Mouse (Mus musculus): Measurements from ENCODE around the gene Zzef1. TPM values are rescaled to one million over a fixed set of nuclear protein-coding genes. Genes with fewer than 3 reads are reported as not detected.

The Zzef1 gene
- polyA plus RNA-seq, 1 experiment, result 8.1 TPM

DNA sequence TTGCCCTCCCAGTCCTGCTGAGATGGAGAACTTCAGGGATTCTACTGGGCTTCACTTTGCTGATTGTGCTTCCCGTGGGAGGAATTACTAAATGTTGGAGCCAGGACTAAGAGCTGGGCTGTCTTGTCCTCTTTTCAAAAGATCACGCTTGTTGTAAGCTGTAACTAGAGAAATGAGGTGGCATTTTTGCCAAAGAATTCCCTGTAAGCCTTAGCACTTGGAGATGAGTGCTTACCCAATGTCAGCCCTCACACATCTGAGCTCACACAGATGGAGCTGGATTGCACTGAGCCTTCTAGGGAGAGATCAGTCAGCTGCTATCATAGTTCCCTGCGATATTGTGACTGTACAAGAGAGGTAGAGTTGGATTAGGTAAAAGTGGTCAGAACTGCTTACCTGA is 65.2 kb downstream of the Zzef1 start:
- TF ChIP-seq MYOD1 (IDR thresholded peaks at IDR 0.05; ENCODE audit: control insufficient read depth in 1 of 3, insufficient read length in 2 of 3, low read depth in 2 of 3), result no peak
- no peak for TF ChIP-seq POLR2AphosphoS2 (IDR thresholded peaks at IDR 0.05; ENCODE audit: insufficient read length, low read depth)
- no peak for TF ChIP-seq MAX (IDR thresholded peaks at IDR 0.05; ENCODE audit: low read depth)
- no peak for TF ChIP-seq TCF12 (IDR thresholded peaks at IDR 0.05; ENCODE audit: insufficient read depth, poor library complexity, severe bottlenecking)
- TF ChIP-seq POLR2A (IDR thresholded peaks at IDR 0.05; ENCODE audit: insufficient read length, low read depth), result no peak
- no peak for TF ChIP-seq TCF3 (IDR thresholded peaks at IDR 0.05; ENCODE audit: insufficient read length, low read depth)
- TF ChIP-seq E2F4 (IDR thresholded peaks at IDR 0.05; ENCODE audit: insufficient read depth), result no peak
- TF ChIP-seq REST (IDR thresholded peaks at IDR 0.05; ENCODE audit: insufficient read depth, insufficient read length), result no peak
- no peak for TF ChIP-seq USF1 (IDR thresholded peaks at IDR 0.05; ENCODE audit: low read depth)
- TF ChIP-seq MYOG (IDR thresholded peaks at IDR 0.05; ENCODE audit: control insufficient read depth in 1 of 3, insufficient read depth in 1 of 3, insufficient read length in 2 of 3, low read depth in 2 of 3), result no peak
- TF ChIP-seq SRF (IDR thresholded peaks at IDR 0.05; ENCODE audit: control insufficient read depth, insufficient read length, low read depth), result no peak
- no peak for TF ChIP-seq CEBPB (IDR thresholded peaks at IDR 0.05; ENCODE audit: insufficient read depth, poor library complexity, severe bottlenecking)
- Histone ChIP-seq H3K4me2 (ENCODE audit: low read depth) (no peak overlapping the region), H3K4me3 (no peak overlapping the region), H3K36me3 (ENCODE audit: control insufficient read depth, insufficient read depth) (peaks cover 57% of the 10 kb centered on the region), H3ac (ENCODE audit: control insufficient read depth, insufficient read length) (no peak overlapping the region), H3K27me3 (ENCODE audit: control insufficient read depth, insufficient read depth, insufficient read length) (no peaks in the 10 kb centered on the region), H3K79me2 (ENCODE audit: control insufficient read depth, insufficient read depth) (no peaks in the 10 kb centered on the region)

DNA sequence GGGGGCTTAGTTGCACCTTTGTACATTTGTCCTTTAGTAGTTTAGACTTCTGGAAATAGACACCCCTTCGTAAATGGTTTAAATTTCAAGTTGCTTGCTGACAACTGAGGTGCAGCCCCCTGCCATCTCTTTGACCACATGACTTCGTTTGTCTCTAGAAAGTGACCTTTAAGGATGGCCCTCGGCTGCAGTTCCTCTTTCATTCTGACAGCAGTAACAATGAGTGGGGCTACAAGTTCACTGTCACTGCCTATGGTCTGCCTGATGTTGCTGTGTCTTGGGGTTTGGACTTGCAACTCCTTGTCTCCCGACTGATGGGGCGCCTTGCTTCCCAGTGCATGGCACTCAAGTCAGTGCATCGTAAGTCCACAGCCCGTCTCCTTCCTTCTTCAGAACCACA is 70.4 kb downstream of the Zzef1 start:
- peaks cover 46% of the 10 kb centered on the region for H3K36me3 ChIP-seq (ENCODE audit: control insufficient read depth, insufficient read depth)
- TF ChIP-seq TCF12 (IDR thresholded peaks at IDR 0.05; ENCODE audit: insufficient read depth, poor library complexity, severe bottlenecking) (no peak), POLR2A (IDR thresholded peaks at IDR 0.05; ENCODE audit: insufficient read length, low read depth) (no peak), CEBPB (IDR thresholded peaks at IDR 0.05; ENCODE audit: insufficient read depth, poor library complexity, severe bottlenecking) (no peak), MYOG (IDR thresholded peaks at IDR 0.05; ENCODE audit: control insufficient read depth in 1 of 3, insufficient read depth in 1 of 3, insufficient read length in 2 of 3, low read depth in 2 of 3) (no peak), SRF (IDR thresholded peaks at IDR 0.05; ENCODE audit: control insufficient read depth, insufficient read length, low read depth) (no peak), MAX (IDR thresholded peaks at IDR 0.05; ENCODE audit: low read depth) (no peak), REST (IDR thresholded peaks at IDR 0.05; ENCODE audit: insufficient read depth, insufficient read length) (no peak), USF1 (IDR thresholded peaks at IDR 0.05; ENCODE audit: low read depth) (no peak), TCF3 (IDR thresholded peaks at IDR 0.05; ENCODE audit: insufficient read length, low read depth) (no peak)
- no peak overlapping the region for H3K4me3 ChIP-seq
- H3ac ChIP-seq (ENCODE audit: control insufficient read depth, insufficient read length), result no peak overlapping the region
- H3K79me2 ChIP-seq (ENCODE audit: control insufficient read depth, insufficient read depth), result no peaks in the 10 kb centered on the region
- H3K27me3 ChIP-seq (ENCODE audit: control insufficient read depth, insufficient read depth, insufficient read length), result no peaks in the 10 kb centered on the region
- no peak overlapping the region for H3K4me2 ChIP-seq (ENCODE audit: low read depth)

DNA sequence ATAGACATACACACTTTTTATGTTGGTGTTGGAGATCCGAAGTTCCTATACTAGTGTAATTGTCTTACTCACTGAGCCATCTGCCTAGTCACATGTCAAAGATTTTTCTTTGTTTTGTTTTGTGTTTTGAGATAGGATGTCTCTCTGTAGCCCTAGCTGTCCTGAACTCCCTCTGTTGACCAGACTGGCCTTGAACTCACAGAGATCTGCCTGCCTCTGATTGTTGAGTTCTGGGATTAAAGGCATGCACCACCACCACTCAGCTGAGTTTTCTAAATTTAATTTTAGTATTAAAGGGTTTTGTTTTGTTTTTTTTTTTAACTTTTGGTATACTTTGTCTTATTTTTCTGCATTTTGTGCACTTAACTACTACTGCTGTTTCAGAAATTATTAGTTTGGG is 76.0 kb downstream of the Zzef1 start:
- Histone ChIP-seq H3K36me3 (ENCODE audit: control insufficient read depth, insufficient read depth) (peaks cover 48% of the 10 kb centered on the region), H3K79me2 (ENCODE audit: control insufficient read depth, insufficient read depth) (no peaks in the 10 kb centered on the region), H3ac (ENCODE audit: control insufficient read depth, insufficient read length) (no peak overlapping the region), H3K27me3 (ENCODE audit: control insufficient read depth, insufficient read depth, insufficient read length) (no peaks in the 10 kb centered on the region), H3K4me2 (ENCODE audit: low read depth) (no peak overlapping the region), H3K4me3 (no peak overlapping the region)
- no peak for TF ChIP-seq MYOD1 (IDR thresholded peaks at IDR 0.05; ENCODE audit: control insufficient read depth in 1 of 3, insufficient read length in 2 of 3, low read depth in 2 of 3)
- TF ChIP-seq USF1 (IDR thresholded peaks at IDR 0.05; ENCODE audit: low read depth), result no peak
- TF ChIP-seq TCF3 (IDR thresholded peaks at IDR 0.05; ENCODE audit: insufficient read length, low read depth), result no peak
- TF ChIP-seq TCF12 (IDR thresholded peaks at IDR 0.05; ENCODE audit: insufficient read depth, poor library complexity, severe bottlenecking), result no peak
- no peak for TF ChIP-seq MYOG (IDR thresholded peaks at IDR 0.05; ENCODE audit: control insufficient read depth in 1 of 3, insufficient read depth in 1 of 3, insufficient read length in 2 of 3, low read depth in 2 of 3)
- no peak for TF ChIP-seq REST (IDR thresholded peaks at IDR 0.05; ENCODE audit: insufficient read depth, insufficient read length)
- no peak for TF ChIP-seq SRF (IDR thresholded peaks at IDR 0.05; ENCODE audit: control insufficient read depth, insufficient read length, low read depth)
- TF ChIP-seq E2F4 (IDR thresholded peaks at IDR 0.05; ENCODE audit: insufficient read depth), result no peak
- no peak for TF ChIP-seq CEBPB (IDR thresholded peaks at IDR 0.05; ENCODE audit: insufficient read depth, poor library complexity, severe bottlenecking)
- no peak for TF ChIP-seq POLR2A (IDR thresholded peaks at IDR 0.05; ENCODE audit: insufficient read length, low read depth)
- TF ChIP-seq MAX (IDR thresholded peaks at IDR 0.05; ENCODE audit: low read depth), result no peak

DNA sequence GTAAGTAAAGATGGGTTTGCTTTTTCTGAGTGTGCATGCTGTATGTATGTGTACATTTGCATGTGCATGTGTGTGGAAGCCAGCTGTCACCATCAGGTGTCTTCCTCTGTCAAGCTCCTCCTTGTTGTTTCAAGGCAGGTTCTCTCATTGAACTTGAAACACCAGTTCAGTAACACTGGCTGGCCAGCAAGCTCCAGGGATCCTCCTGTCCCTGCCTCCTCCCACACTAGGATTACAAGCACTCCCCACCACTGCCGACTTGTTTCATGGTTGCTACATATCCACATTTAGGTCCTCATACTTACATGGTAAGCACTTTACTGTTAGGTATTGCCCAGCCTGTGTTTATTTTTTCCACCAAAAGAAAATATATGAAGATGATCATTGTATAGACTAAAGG is 96.6 kb downstream of the Zzef1 start:
- Histone ChIP-seq H3K4me2 (ENCODE audit: low read depth) (no peak overlapping the region), H3K79me2 (ENCODE audit: control insufficient read depth, insufficient read depth) (no peaks in the 10 kb centered on the region), H3K27me3 (ENCODE audit: control insufficient read depth, insufficient read depth, insufficient read length) (no peaks in the 10 kb centered on the region), H3K4me3 (no peak overlapping the region), H3K36me3 (ENCODE audit: control insufficient read depth, insufficient read depth) (peaks cover 37% of the 10 kb centered on the region), H3ac (ENCODE audit: control insufficient read depth, insufficient read length) (no peak overlapping the region)
- TF ChIP-seq MYOG (IDR thresholded peaks at IDR 0.05; ENCODE audit: control insufficient read depth in 1 of 3, insufficient read depth in 1 of 3, insufficient read length in 2 of 3, low read depth in 2 of 3) (no peak), TCF12 (IDR thresholded peaks at IDR 0.05; ENCODE audit: insufficient read depth, poor library complexity, severe bottlenecking) (no peak), SRF (IDR thresholded peaks at IDR 0.05; ENCODE audit: control insufficient read depth, insufficient read length, low read depth) (no peak), REST (IDR thresholded peaks at IDR 0.05; ENCODE audit: insufficient read depth, insufficient read length) (no peak), POLR2AphosphoS2 (IDR thresholded peaks at IDR 0.05; ENCODE audit: insufficient read length, low read depth) (no peak), E2F4 (IDR thresholded peaks at IDR 0.05; ENCODE audit: insufficient read depth) (no peak), MAX (IDR thresholded peaks at IDR 0.05; ENCODE audit: low read depth) (no peak), TCF3 (IDR thresholded peaks at IDR 0.05; ENCODE audit: insufficient read length, low read depth) (no peak), POLR2A (IDR thresholded peaks at IDR 0.05; ENCODE audit: insufficient read length, low read depth) (no peak), USF1 (IDR thresholded peaks at IDR 0.05; ENCODE audit: low read depth) (no peak), CEBPB (IDR thresholded peaks at IDR 0.05; ENCODE audit: insufficient read depth, poor library complexity, severe bottlenecking) (no peak), MYOD1 (IDR thresholded peaks at IDR 0.05; ENCODE audit: control insufficient read depth in 1 of 3, insufficient read length in 2 of 3, low read depth in 2 of 3) (no peak)

Measured in myocyte (in vitro differentiated cells).